Mouse (Mus musculus): ENCODE data around the gene Fcer2a. TPM values are rescaled to one million over a fixed set of nuclear protein-coding genes. Genes with fewer than 3 reads are reported as not detected.

Gene Fcer2a
- total and polyA plus RNA-seq, 2 experiments from 2014 or later: 0.24 TPM; not detected in 1

- H3K9ac ChIP-seq: no peak overlapping the region
- H3K36me3 ChIP-seq (ENCODE audit: insufficient read depth): 0 out of 2 replicates have a peak, but pooled peaks cover 1% of the 10 kb centered on the region
- no peak overlapping the region for H3K27ac ChIP-seq (ENCODE audit: low read depth, low read length)
- no peaks in the 10 kb centered on the region for H3K4me1 ChIP-seq (ENCODE audit: insufficient read depth)
- H3K4me2 ChIP-seq (ENCODE audit: low read depth): no peak overlapping the region
- no peak overlapping the region for H3K4me3 ChIP-seq (ENCODE audit: low read depth, low read length)
- H3K27me3 ChIP-seq (ENCODE audit: insufficient read depth, low read length): no peaks in the 10 kb centered on the region
- no peaks in the 10 kb centered on the region for H3K9me3 ChIP-seq (ENCODE audit: low read length)
- no peak for ATAC-seq
- no peak for DNase-seq
- no peak for TF ChIP-seq CTCF (IDR thresholded peaks at IDR 0.05; ENCODE audit: low read depth)
- WGBS: 79% methylated on average over 6 of the region's 6 CpGs
Observed at GRCm38 (mm10) chr8:3687537-3687936, 6.4 kb downstream of the Fcer2a start.

GRCm38 (mm10) chr8:3685422-3685821 lies 8.6 kb downstream of the Fcer2a start:
- Histone ChIP-seq H3K9me3 (ENCODE audit: low read length) (no peaks in the 10 kb centered on the region), H3K4me1 (ENCODE audit: insufficient read depth) (no peaks in the 10 kb centered on the region), H3K4me3 (ENCODE audit: low read depth, low read length) (no peak overlapping the region), H3K9ac (no peak overlapping the region), H3K27me3 (ENCODE audit: insufficient read depth, low read length) (no peaks in the 10 kb centered on the region), H3K36me3 (ENCODE audit: insufficient read depth) (peaks cover 13% of the 10 kb centered on the region; the same call in 1 of the 2 replicates), H3K4me2 (ENCODE audit: low read depth) (no peak overlapping the region), H3K27ac (ENCODE audit: low read depth, low read length) (no peak overlapping the region)
- TF ChIP-seq CTCF (IDR thresholded peaks at IDR 0.05; ENCODE audit: low read depth): no peak
- no peak for ATAC-seq
- no peak for DNase-seq
- WGBS: 77% methylated on average over 5 of the region's 5 CpGs

GRCm38 (mm10) chr8:3684530-3684929 lies 9.4 kb downstream of the Fcer2a start:
- no peak overlapping the region for H3K4me3 ChIP-seq (ENCODE audit: low read depth, low read length)
- no peaks in the 10 kb centered on the region for H3K27me3 ChIP-seq (ENCODE audit: insufficient read depth, low read length)
- no peaks in the 10 kb centered on the region for H3K9me3 ChIP-seq (ENCODE audit: low read length)
- peaks cover 17% of the 10 kb centered on the region; the same call in 1 of the 2 replicates for H3K36me3 ChIP-seq (ENCODE audit: insufficient read depth)
- H3K27ac ChIP-seq (ENCODE audit: low read depth, low read length): no peak overlapping the region
- no peak for TF ChIP-seq CTCF (IDR thresholded peaks at IDR 0.05; ENCODE audit: low read depth)
- no peak overlapping the region for H3K9ac ChIP-seq
- no peak for ATAC-seq
- no peak for DNase-seq
- H3K4me1 ChIP-seq (ENCODE audit: insufficient read depth): no peaks in the 10 kb centered on the region
- no peak overlapping the region for H3K4me2 ChIP-seq (ENCODE audit: low read depth)

GRCm38 (mm10) chr8:3683408-3684176 lies 10.4 kb downstream of the Fcer2a start:
- no peaks in the 10 kb centered on the region for H3K9me3 ChIP-seq (ENCODE audit: low read length)
- no peak overlapping the region for H3K9ac ChIP-seq
- no peak overlapping the region for H3K4me3 ChIP-seq (ENCODE audit: low read depth, low read length)
- DNase-seq: no peak
- no peak for ATAC-seq
- H3K36me3 ChIP-seq (ENCODE audit: insufficient read depth): peaks cover 24% of the 10 kb centered on the region
- H3K27me3 ChIP-seq (ENCODE audit: insufficient read depth, low read length): no peaks in the 10 kb centered on the region
- WGBS: 69% methylated on average over 6 of the region's 6 CpGs
- H3K4me1 ChIP-seq (ENCODE audit: insufficient read depth): no peaks in the 10 kb centered on the region
- H3K4me2 ChIP-seq (ENCODE audit: low read depth): no peak overlapping the region
- H3K27ac ChIP-seq (ENCODE audit: low read depth, low read length): no peak overlapping the region
- TF ChIP-seq CTCF (IDR thresholded peaks at IDR 0.05; ENCODE audit: low read depth): no peak

GRCm38 (mm10) chr8:3682435-3682834 lies 11.5 kb downstream of the Fcer2a start:
- WGBS: 92% methylated on average over 5 of the region's 5 CpGs
- no peak for DNase-seq

GRCm38 (mm10) chr8:3679656-3680055 lies 14.3 kb downstream of the Fcer2a start:
- peaks cover 24% of the 10 kb centered on the region for H3K36me3 ChIP-seq (ENCODE audit: insufficient read depth)
- no peak overlapping the region for H3K4me3 ChIP-seq (ENCODE audit: low read depth, low read length)
- ATAC-seq (no peak), DNase-seq (no peak)
- TF ChIP-seq CTCF (IDR thresholded peaks at IDR 0.05; ENCODE audit: low read depth): no peak
- H3K4me1 ChIP-seq (ENCODE audit: insufficient read depth): no peaks in the 10 kb centered on the region
- H3K27ac ChIP-seq (ENCODE audit: low read depth, low read length): no peak overlapping the region
- no peak overlapping the region for H3K9ac ChIP-seq
- H3K9me3 ChIP-seq (ENCODE audit: low read length): no peaks in the 10 kb centered on the region
- no peak overlapping the region for H3K4me2 ChIP-seq (ENCODE audit: low read depth)
- no peaks in the 10 kb centered on the region for H3K27me3 ChIP-seq (ENCODE audit: insufficient read depth, low read length)
- WGBS: 84% methylated on average over 5 of the region's 5 CpGs

More at GRCm38 (mm10) chr8:3682435-3682834, 11.5 kb downstream of the Fcer2a start:
- Histone ChIP-seq H3K9ac (no peak overlapping the region), H3K4me1 (ENCODE audit: insufficient read depth) (no peaks in the 10 kb centered on the region), H3K4me2 (ENCODE audit: low read depth) (no peak overlapping the region), H3K4me3 (ENCODE audit: low read depth, low read length) (no peak overlapping the region), H3K27me3 (ENCODE audit: insufficient read depth, low read length) (no peaks in the 10 kb centered on the region), H3K36me3 (ENCODE audit: insufficient read depth) (peaks cover 24% of the 10 kb centered on the region), H3K9me3 (ENCODE audit: low read length) (no peaks in the 10 kb centered on the region), H3K27ac (ENCODE audit: low read depth, low read length) (no peak overlapping the region)
- no peak for ATAC-seq
- no peak for TF ChIP-seq CTCF (IDR thresholded peaks at IDR 0.05; ENCODE audit: low read depth)

GRCm38 (mm10) chr8:3679236-3679635 lies 14.7 kb downstream of the Fcer2a start:
- Histone ChIP-seq H3K4me1 (ENCODE audit: insufficient read depth) (no peaks in the 10 kb centered on the region), H3K27me3 (ENCODE audit: insufficient read depth, low read length) (no peaks in the 10 kb centered on the region), H3K9ac (no peak overlapping the region), H3K9me3 (ENCODE audit: low read length) (no peaks in the 10 kb centered on the region), H3K36me3 (ENCODE audit: insufficient read depth) (peaks cover 24% of the 10 kb centered on the region), H3K27ac (ENCODE audit: low read depth, low read length) (no peak overlapping the region), H3K4me2 (ENCODE audit: low read depth) (no peak overlapping the region), H3K4me3 (ENCODE audit: low read depth, low read length) (no peak overlapping the region)
- no peak for TF ChIP-seq CTCF (IDR thresholded peaks at IDR 0.05; ENCODE audit: low read depth)
- 95% methylated on average over 23 of the region's 23 CpGs for WGBS
- ATAC-seq: no peak
- no peak for DNase-seq

All from forebrain, postnatal 0 days (tissue).